In genomic region chr19:10721064-10721463, GRCm38 (mm10) we compare ENCODE assay signal across 24 mouse cellular contexts. TPM values are rescaled to one million over a fixed set of nuclear protein-coding genes. Genes with fewer than 3 reads are reported as not detected.
DNase-seq lines count a peak whose midpoint lies in the region; ATAC-seq lines count a peak whose summit lies in the region.
"Had no signal": no experiment of that assay in that cellular context is flagged by ENCODE, and none has a peak within 500 bp of the region (broad histone marks: within the 10 kb centered on the region; RNA-seq: fewer than 3 reads in every experiment).

No protein-coding gene starts in this region.

- no peaks in the 10 kb centered on the region for H3K9me3 ChIP-seq in hindbrain, embryonic 14.5 days (ENCODE audit: control insufficient read depth, low read length)
- H3K9me3 ChIP-seq in hindbrain, embryonic 16.5 days (ENCODE audit: control insufficient read depth, low read length) = no peaks in the 10 kb centered on the region
- no peaks in the 10 kb centered on the region for H3K9me3 ChIP-seq in limb, embryonic 10.5 days (replicated peaks)
- H3K9me3 ChIP-seq: heart, embryonic 13.5 days; limb, embryonic 15.5 days; neural tube, embryonic 12.5 days had no signal

- no peaks in the 10 kb centered on the region for H3K27me3 ChIP-seq in hindbrain, embryonic 14.5 days (ENCODE audit: control insufficient read depth, insufficient read depth, low read length)
- H3K27me3 ChIP-seq in hindbrain, embryonic 16.5 days (replicated peaks; ENCODE audit: control insufficient read depth, insufficient read depth, low read length) = no peaks in the 10 kb centered on the region
- peaks cover 8% of the 10 kb centered on the region for H3K27me3 ChIP-seq in limb, embryonic 10.5 days (ENCODE audit: low read depth, poor library complexity, severe bottlenecking)
- H3K27me3 ChIP-seq: heart, embryonic 13.5 days; limb, embryonic 15.5 days; neural tube, embryonic 12.5 days had no signal

- no peak for ATAC-seq in hindbrain, embryonic 14.5 days (ENCODE audit: low FRiP score)
- no peak for ATAC-seq in hindbrain, embryonic 16.5 days
- ATAC-seq in common myeloid progenitor, adult 5-6 weeks (replicated peaks; ENCODE audit: low read depth, poor library complexity, severe bottlenecking) = peak; percentile 46
- ATAC-seq: forebrain, embryonic 16.5 days; lung, postnatal 0 days had no signal

- peaks cover 28% of the 10 kb centered on the region for H3K4me1 ChIP-seq in hindbrain, embryonic 14.5 days (replicated peaks; ENCODE audit: control insufficient read depth, insufficient read depth, low read length)
- H3K4me1 ChIP-seq in hindbrain, embryonic 16.5 days (ENCODE audit: control insufficient read depth, insufficient read depth, low read depth, low read length) = peaks cover 18% of the 10 kb centered on the region
- H3K4me1 ChIP-seq in limb, embryonic 10.5 days = peaks cover 29% of the 10 kb centered on the region

- no peaks in the 10 kb centered on the region for H3K36me3 ChIP-seq in hindbrain, embryonic 14.5 days (replicated peaks; ENCODE audit: control insufficient read depth, insufficient read depth)
- no peaks in the 10 kb centered on the region for H3K36me3 ChIP-seq in hindbrain, embryonic 16.5 days (ENCODE audit: control insufficient read depth, insufficient read depth, low read length)
- H3K36me3 ChIP-seq in limb, embryonic 10.5 days = no peaks in the 10 kb centered on the region
- H3K36me3 ChIP-seq: heart, embryonic 13.5 days; limb, embryonic 15.5 days; neural tube, embryonic 12.5 days had no signal

- 54% methylated on average over 5 of the region's 5 CpGs for WGBS in hindbrain, embryonic 14.5 days
- WGBS in hindbrain, embryonic 16.5 days = 39% methylated on average over 5 of the region's 5 CpGs
- 35% methylated on average over 5 of the region's 5 CpGs for WGBS in limb, embryonic 10.5 days

- no peak overlapping the region for H3K4me2 ChIP-seq in hindbrain, embryonic 14.5 days (replicated peaks)
- no peak overlapping the region for H3K4me2 ChIP-seq in hindbrain, embryonic 16.5 days (ENCODE audit: low read length)
- H3K4me2 ChIP-seq: limb, embryonic 15.5 days; neural tube, embryonic 12.5 days had no signal

- DNase-seq in cerebellum, adult 9-10 months = peak; percentile 53
- no peak for DNase-seq in cerebellum, postnatal 14 days
- DNase-seq in hindbrain, embryonic 14.5 days (ENCODE audit: low spot score) = no peak
- no peak for DNase-seq in limb, embryonic 10.5 days (ENCODE audit: low spot score)
- DNase-seq in layer of hippocampus, postnatal 36 days = no peak
- DNase-seq: cerebellum, postnatal 10 days; heart, postnatal 36 days; kidney, adult 11 months; thymus, postnatal 4 days had no signal

- no peak overlapping the region for H3K9ac ChIP-seq in hindbrain, embryonic 14.5 days
- H3K9ac ChIP-seq in hindbrain, embryonic 16.5 days (ENCODE audit: low read depth, low read length) = no peak overlapping the region
- H3K9ac ChIP-seq: limb, embryonic 15.5 days; neural tube, embryonic 12.5 days had no signal

- H3K4me3 ChIP-seq in hindbrain, embryonic 14.5 days (replicated peaks; ENCODE audit: low read length) = no peak overlapping the region
- no peak overlapping the region for H3K4me3 ChIP-seq in hindbrain, embryonic 16.5 days (ENCODE audit: low read length)
- no peak overlapping the region for H3K4me3 ChIP-seq in limb, embryonic 10.5 days
- H3K4me3 ChIP-seq: heart, embryonic 13.5 days; limb, embryonic 15.5 days; neural tube, embryonic 12.5 days had no signal

- peak overlapping the region; percentile 47; the same call in 1 of the 2 replicates for H3K27ac ChIP-seq in hindbrain, embryonic 14.5 days
- H3K27ac ChIP-seq in hindbrain, embryonic 16.5 days (ENCODE audit: low read depth, low read length) = no peak overlapping the region
- peak overlapping the region; percentile 36; the same call in 1 of the 2 replicates for H3K27ac ChIP-seq in limb, embryonic 10.5 days
- H3K27ac ChIP-seq: limb, embryonic 15.5 days; neural tube, embryonic 12.5 days had no signal

RNA-seq across cellular contexts. Expression of gene Cd5, which starts 17.7 kb away (rescaled TPM):
- polyA plus RNA-seq in hindbrain, embryonic 14.5 days (2014; fragmentation: Nextera tagmentation; extraction: Ambion mirVana) = 0.31 TPM in 2 replicates
- polyA plus RNA-seq in hindbrain, embryonic 16.5 days (2015; fragmentation: Nextera tagmentation; extraction: Ambion mirVana) = 0.09 and 0.28 TPM in 2 replicates
- total RNA-seq in common myeloid progenitor, adult 5-6 weeks (2017) = 0.53 TPM in 1 of 2 replicates, not detected in the other
- 0.06 and 0.26 TPM in 2 replicates for polyA plus RNA-seq in limb, embryonic 10.5 days (2016; fragmentation: Nextera tagmentation; extraction: Ambion mirVana)
- not detected for total RNA-seq in layer of hippocampus, postnatal 36 days (2021)
- total RNA-seq: layer of hippocampus, adult 18-20 months; left cerebral cortex, postnatal 25 days had no signal
- polyA plus RNA-seq: liver, embryonic 16.5 days had no signal

RNA-seq across cellular contexts. Expression of gene Vps37c, which starts 32.5 kb away (rescaled TPM):
- 28.7 and 31.3 TPM in 2 replicates for polyA plus RNA-seq in hindbrain, embryonic 14.5 days (2014; fragmentation: Nextera tagmentation; extraction: Ambion mirVana)
- 27.7 and 35.0 TPM in 2 replicates for polyA plus RNA-seq in hindbrain, embryonic 16.5 days (2015; fragmentation: Nextera tagmentation; extraction: Ambion mirVana)
- 6.5 and 11.5 TPM in 2 replicates for total RNA-seq in common myeloid progenitor, adult 5-6 weeks (2017)
- 34.3 and 37.7 TPM in 2 replicates for polyA plus RNA-seq in limb, embryonic 10.5 days (2016; fragmentation: Nextera tagmentation; extraction: Ambion mirVana)
- total RNA-seq in layer of hippocampus, postnatal 36 days (2021) = 10 to 100 TPM; 24.2 to 26.7 TPM

RNA-seq across cellular contexts. Expression of gene Pga5, which starts 43.2 kb away (rescaled TPM):
- polyA plus RNA-seq in hindbrain, embryonic 14.5 days (2014; fragmentation: Nextera tagmentation; extraction: Ambion mirVana) = not detected in 2 replicates
- not detected in 2 replicates for polyA plus RNA-seq in hindbrain, embryonic 16.5 days (2015; fragmentation: Nextera tagmentation; extraction: Ambion mirVana)
- not detected in 2 replicates for total RNA-seq in common myeloid progenitor, adult 5-6 weeks (2017)
- polyA plus RNA-seq in limb, embryonic 10.5 days (2016; fragmentation: Nextera tagmentation; extraction: Ambion mirVana) = not detected in 2 replicates
- total RNA-seq in layer of hippocampus, postnatal 36 days (2021) = not detected
- total RNA-seq: gastrocnemius, postnatal 4 days; heart, postnatal 36 days; layer of hippocampus, adult 18-20 months; layer of hippocampus, postnatal 25 days; left cerebral cortex, postnatal 25 days; monocyte, adult 5-6 weeks had no signal
- polyA plus RNA-seq: forebrain, embryonic 16.5 days; heart, embryonic 13.5 days; kidney, embryonic 16.5 days; limb, embryonic 15.5 days; lung, postnatal 0 days; neural tube, embryonic 12.5 days; small intestine, adult 2 months had no signal
